Mouse (Mus musculus): ENCODE results near the gene Trim14. TPM values are rescaled to one million over a fixed set of nuclear protein-coding genes. Genes with fewer than 3 reads are reported as not detected.

Trim14 gene
- polyA plus RNA-seq, 1 experiment from 2014 or later, result 2.3 TPM

DNA sequence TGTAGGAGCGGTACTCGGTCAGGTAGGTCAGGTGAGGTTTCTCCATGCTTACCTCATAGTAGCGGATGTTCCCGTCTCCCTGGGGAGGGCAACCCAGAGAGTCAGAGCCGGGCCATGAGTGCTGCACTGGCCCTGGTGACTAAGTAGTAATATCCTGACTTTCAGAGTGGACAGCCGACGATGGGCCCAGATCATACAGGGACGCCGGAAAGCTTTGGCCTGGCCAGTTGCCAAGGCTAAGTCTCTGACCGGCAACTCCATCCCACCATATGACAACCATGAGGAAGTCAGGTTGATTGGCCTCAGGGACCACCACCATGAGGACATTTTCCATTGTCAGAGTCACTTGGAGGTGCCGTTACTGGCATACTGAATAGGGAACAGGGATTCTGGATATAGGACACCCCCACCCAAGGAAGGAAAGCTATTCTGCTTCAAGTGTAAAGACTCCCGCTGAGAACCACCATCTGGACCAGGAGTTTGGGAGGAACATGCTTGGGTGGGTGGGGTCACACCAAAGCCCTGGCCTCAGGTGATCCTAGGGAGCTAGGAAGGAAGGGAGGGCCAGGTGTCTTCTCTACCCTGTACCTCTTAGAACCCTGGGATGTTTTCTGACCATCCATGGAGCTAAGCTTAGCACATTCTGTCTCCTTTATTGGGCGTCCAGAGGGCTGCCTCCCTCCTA is 7.6 kb upstream of the Trim14 start:
- no peak overlapping the region for H3K9ac ChIP-seq
- 89% methylated on average over 13 of the region's 13 CpGs for WGBS
- no peak overlapping the region for H3K27ac ChIP-seq
- no peak overlapping the region for H3K4me3 ChIP-seq
- peaks cover 9% of the 10 kb centered on the region; the same call in 1 of the 2 replicates for H3K4me1 ChIP-seq
- H3K27me3 ChIP-seq, result peaks cover 10% of the 10 kb centered on the region; the same call in 1 of the 2 replicates
- no peaks in the 10 kb centered on the region for H3K36me3 ChIP-seq
- no peak overlapping the region for H3K4me2 ChIP-seq
- ATAC-seq (ENCODE audit: insufficient number of reproducible peaks, insufficient read depth, low FRiP score, low TSS enrichment, low read depth), result no peak
- no peaks in the 10 kb centered on the region for H3K9me3 ChIP-seq

DNA sequence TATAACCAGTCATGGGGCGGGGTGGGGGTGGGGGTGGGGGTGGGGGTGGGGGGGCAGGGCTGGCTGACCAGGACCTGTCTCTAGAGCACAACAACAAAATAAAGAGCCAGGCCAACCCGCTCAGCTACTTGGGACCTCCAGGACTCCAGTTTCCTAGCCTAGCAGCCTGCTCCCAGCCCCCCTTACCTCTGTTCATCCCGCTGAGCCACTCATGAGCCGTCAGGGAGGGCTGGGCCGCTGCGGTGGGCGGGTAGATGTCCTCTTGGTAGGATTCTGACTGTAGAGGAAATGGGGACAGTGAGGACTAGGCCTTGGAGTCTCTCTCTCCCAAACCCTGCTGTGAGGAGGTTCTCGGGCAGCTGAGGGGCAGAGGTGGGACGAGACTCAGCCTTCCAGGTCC is 5.8 kb upstream of the Trim14 start:
- Histone ChIP-seq H3K9me3 (no peaks in the 10 kb centered on the region), H3K4me2 (no peak overlapping the region), H3K9ac (no peak overlapping the region), H3K4me1 (peaks cover 4% of the 10 kb centered on the region; the same call in 1 of the 2 replicates), H3K27ac (no peak overlapping the region), H3K27me3 (peaks cover 27% of the 10 kb centered on the region), H3K4me3 (no peak overlapping the region), H3K36me3 (no peaks in the 10 kb centered on the region)
- no peak for ATAC-seq (ENCODE audit: insufficient number of reproducible peaks, insufficient read depth, low FRiP score, low TSS enrichment, low read depth)
- 50% methylated on average over 9 of the region's 9 CpGs for WGBS

DNA sequence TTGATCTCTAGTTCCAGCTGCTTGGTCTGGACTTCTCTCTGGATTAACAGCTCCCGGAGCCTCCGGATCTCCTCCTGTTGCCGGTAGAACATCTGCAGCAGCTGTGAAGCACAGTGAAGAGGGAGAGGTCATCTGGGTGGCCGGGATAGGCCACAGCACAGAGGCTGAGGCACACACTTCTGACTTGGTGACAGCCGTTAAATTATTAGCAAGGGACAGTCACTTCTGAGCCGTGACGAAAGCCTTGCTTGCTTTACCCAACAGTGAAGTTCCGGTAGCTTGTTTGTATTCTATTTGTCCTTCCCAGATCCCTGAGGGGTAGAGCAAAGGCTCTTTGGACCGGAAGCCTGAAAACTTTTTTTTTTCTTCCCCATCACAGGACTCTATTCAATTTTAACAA is 3.2 kb upstream of the Trim14 start:
- Histone ChIP-seq H3K36me3 (no peaks in the 10 kb centered on the region), H3K27ac (no peak overlapping the region), H3K27me3 (peaks cover 48% of the 10 kb centered on the region), H3K4me2 (no peak overlapping the region), H3K9ac (no peak overlapping the region), H3K4me1 (peaks cover 19% of the 10 kb centered on the region), H3K4me3 (no peak overlapping the region), H3K9me3 (no peaks in the 10 kb centered on the region)
- 54% methylated on average over 9 of the region's 9 CpGs for whole genome bisulfite sequencing
- no peak for ATAC-seq (ENCODE audit: insufficient number of reproducible peaks, insufficient read depth, low FRiP score, low TSS enrichment, low read depth)

DNA sequence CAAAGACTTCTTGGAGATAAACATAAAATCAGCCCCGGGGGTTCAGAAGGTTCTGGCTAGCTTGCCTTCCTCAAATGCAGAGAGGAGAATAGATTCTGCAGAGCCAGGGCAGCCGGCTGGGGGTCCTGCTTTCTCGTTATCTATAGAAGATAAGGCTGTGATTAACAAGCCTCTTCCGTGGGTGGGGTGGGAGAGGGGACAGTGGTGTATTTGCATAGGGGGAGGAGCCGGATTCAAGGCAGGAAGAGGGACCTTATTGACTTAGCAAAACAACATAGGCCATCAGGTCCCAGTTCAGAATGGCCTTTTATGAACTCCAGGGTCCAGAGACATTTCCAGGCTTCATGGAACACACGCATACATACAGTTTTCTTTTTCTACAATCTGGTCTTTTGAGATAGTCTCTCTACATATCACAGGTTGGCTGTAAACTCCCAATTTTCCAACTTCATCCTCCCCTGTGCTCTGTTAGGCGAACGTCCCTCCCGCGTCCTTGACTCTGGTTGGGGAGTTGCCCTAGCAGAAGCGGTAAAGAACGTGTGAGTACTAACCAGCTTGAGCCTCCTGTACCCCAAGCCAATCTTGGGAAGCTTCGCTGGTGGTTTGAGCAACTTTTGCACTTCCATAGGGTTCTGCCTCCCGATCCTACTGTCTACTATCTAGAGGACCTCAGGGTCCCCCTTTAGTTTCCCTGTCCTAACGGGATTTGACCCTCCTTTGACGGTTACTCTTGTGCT is 679 bp downstream of the Trim14 start:
- H3K27ac ChIP-seq, result no peak overlapping the region
- 5% methylated on average over 16 of the region's 16 CpGs for WGBS
- peak overlapping the region; percentile 88 for H3K4me2 ChIP-seq
- peak overlapping the region; percentile 52 for H3K4me3 ChIP-seq
- ATAC-seq (ENCODE audit: insufficient number of reproducible peaks, insufficient read depth, low FRiP score, low TSS enrichment, low read depth), result no peak
- H3K9me3 ChIP-seq, result no peaks in the 10 kb centered on the region
- peaks cover 63% of the 10 kb centered on the region for H3K27me3 ChIP-seq
- no peaks in the 10 kb centered on the region for H3K36me3 ChIP-seq
- peaks cover 22% of the 10 kb centered on the region for H3K4me1 ChIP-seq
- H3K9ac ChIP-seq, result peak overlapping the region; percentile 62

DNA sequence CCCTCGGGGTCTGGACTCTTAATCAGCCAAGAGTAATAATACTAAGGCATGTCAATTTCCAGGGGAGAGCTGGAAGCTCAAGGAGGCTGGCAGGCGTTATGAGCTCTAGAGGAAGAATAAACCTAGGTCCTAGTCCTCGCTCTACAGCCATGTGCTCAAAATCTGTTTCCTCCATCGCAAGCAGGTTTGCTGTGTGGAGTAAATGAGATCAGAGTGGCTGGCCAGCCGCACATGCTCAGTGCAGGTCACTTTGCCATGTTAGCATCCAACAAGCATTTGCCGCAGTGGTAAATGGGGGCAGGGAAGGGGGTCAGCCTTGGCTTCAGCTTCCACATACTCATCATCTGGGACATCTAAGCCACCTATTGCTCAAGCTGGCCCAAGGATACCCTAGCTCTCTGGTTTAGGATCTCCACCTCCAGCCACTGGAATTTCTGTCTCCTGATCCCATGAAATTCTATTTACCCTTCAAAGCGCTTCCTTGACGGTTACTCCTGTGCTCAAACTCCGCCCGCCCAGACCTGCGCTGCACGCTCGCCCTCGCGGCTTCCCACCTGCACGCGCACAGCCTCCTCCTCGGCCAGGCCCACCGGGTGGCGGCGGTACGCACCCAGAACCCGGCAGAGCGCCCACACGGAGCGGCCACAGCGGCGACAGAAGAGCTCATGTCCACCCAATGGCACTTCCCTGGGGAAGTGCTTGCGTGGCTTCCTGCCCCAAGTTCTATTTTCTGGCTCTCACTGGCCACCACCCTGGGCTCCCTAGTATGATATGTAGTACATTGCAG is 1.8 kb downstream of the Trim14 start:
- H3K27me3 ChIP-seq, result peaks cover 60% of the 10 kb centered on the region
- H3K4me2 ChIP-seq, result peak overlapping the region; percentile 88
- 8% methylated on average over 29 of the region's 29 CpGs for WGBS

DNA sequence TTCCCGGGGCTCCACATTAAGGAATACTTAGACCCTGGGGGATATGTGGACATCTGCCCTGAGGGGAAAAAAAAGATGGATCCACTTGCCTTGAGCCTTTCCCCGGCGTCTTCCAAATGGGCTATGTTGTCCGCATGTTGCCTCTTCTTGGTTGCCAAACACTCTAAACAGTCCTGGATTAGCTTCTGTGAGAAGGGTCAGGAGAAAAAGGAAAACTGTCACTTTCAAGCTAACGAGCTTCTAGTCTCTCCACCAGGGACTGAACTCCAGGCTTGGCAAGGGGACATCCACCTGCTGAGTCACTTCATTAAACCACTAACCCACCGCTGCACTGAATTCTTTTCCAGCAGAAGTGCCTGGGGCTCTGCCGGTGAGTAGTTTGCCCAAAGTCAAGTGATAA is 3.0 kb downstream of the Trim14 start:
- H3K27ac ChIP-seq, result no peak overlapping the region
- H3K4me1 ChIP-seq, result peaks cover 18% of the 10 kb centered on the region
- H3K27me3 ChIP-seq, result peaks cover 52% of the 10 kb centered on the region
- no peak overlapping the region for H3K4me3 ChIP-seq
- ATAC-seq (ENCODE audit: insufficient number of reproducible peaks, insufficient read depth, low FRiP score, low TSS enrichment, low read depth), result no peak
- H3K4me2 ChIP-seq, result no peak overlapping the region
- WGBS, result 70% methylated on average over 7 of the region's 7 CpGs
- H3K9me3 ChIP-seq, result no peaks in the 10 kb centered on the region
- H3K9ac ChIP-seq, result no peak overlapping the region
- no peaks in the 10 kb centered on the region for H3K36me3 ChIP-seq

More for the DNA sequence above, 1.8 kb downstream of the Trim14 start:
- H3K36me3 ChIP-seq, result no peaks in the 10 kb centered on the region
- no peaks in the 10 kb centered on the region for H3K9me3 ChIP-seq
- H3K4me3 ChIP-seq, result peak overlapping the region; percentile 33
- peaks cover 20% of the 10 kb centered on the region for H3K4me1 ChIP-seq
- peak overlapping the region; percentile 52; the same call in 1 of the 2 replicates for H3K9ac ChIP-seq
- no peak overlapping the region for H3K27ac ChIP-seq
- ATAC-seq (ENCODE audit: insufficient number of reproducible peaks, insufficient read depth, low FRiP score, low TSS enrichment, low read depth), result no peak

DNA sequence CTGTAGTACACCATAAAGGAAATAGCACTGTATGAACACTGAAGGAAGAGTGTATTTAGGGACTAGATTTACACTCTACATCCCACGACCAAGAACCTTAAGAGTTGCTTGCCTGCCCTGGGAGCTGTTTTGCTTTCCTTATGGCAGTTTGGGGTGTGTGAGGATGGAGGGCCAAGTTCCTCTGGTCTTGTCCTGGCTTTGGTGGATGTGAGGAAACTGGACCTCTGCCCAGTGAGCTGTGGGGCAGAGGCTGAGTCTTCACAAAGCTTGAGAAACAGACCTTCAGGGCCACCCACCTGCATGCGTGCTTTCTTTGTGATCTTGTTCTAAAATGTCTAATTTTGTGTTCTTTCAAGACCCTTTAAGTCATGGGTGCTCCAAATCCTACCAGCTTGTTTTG is 3.4 kb downstream of the Trim14 start:
- Histone ChIP-seq H3K4me2 (no peak overlapping the region), H3K36me3 (no peaks in the 10 kb centered on the region), H3K4me3 (no peak overlapping the region), H3K9me3 (no peaks in the 10 kb centered on the region), H3K27ac (no peak overlapping the region), H3K4me1 (peaks cover 19% of the 10 kb centered on the region), H3K9ac (no peak overlapping the region), H3K27me3 (peaks cover 48% of the 10 kb centered on the region)
- no peak for ATAC-seq (ENCODE audit: insufficient number of reproducible peaks, insufficient read depth, low FRiP score, low TSS enrichment, low read depth)
- WGBS, result 80% methylated on average over 2 of the region's 2 CpGs

DNA sequence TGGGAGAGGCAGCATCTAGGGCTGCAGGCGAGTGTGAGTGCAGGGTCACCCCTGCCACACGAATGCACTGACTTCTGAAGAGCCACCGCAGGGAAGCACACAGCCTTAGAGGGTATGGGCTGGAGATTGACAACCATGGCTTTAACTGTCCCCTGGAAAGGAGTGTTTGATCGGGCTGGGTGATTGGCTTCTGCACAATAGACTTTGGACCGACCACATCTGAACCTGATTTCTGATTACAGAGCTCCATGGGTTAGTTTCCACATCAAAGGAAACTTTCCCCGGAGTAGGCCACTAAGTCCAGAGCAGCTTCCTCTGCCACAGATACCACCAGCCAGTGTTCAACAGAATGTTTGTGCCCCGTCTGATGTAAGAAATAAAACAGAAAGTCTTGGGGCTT is 6.2 kb downstream of the Trim14 start:
- H3K4me1 ChIP-seq, result peaks cover 13% of the 10 kb centered on the region
- H3K4me3 ChIP-seq, result no peak overlapping the region
- H3K36me3 ChIP-seq, result no peaks in the 10 kb centered on the region
- no peak overlapping the region for H3K27ac ChIP-seq
- no peak overlapping the region for H3K4me2 ChIP-seq
- no peak for ATAC-seq (ENCODE audit: insufficient number of reproducible peaks, insufficient read depth, low FRiP score, low TSS enrichment, low read depth)
- H3K9me3 ChIP-seq, result no peaks in the 10 kb centered on the region
- no peak overlapping the region for H3K9ac ChIP-seq
- peaks cover 21% of the 10 kb centered on the region for H3K27me3 ChIP-seq
- WGBS, result 24% methylated on average over 7 of the region's 7 CpGs

DNA sequence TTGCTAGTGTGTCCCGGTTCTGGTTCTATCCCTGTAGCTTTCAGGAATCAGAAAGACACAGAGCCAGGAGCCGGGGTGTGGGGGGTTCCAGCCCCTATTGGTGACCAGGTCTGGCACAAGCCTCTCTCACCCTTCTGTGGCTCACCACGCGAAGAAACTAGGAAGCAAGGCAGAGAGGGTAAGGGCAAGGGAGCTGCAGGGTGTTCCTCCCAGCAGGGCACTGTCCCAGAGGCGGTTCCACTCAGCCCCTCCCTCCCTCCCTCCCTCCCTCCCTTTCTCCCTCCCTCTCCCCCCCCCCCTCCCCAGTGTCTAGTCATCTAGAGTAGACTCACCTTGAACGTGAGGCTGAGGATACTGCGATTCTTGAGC is 8.4 kb downstream of the Trim14 start:
- Histone ChIP-seq H3K4me1 (peaks cover 5% of the 10 kb centered on the region), H3K27ac (no peak overlapping the region), H3K9ac (0 out of 2 replicates have a peak overlapping the region, but pooled peaks have one; percentile 57), H3K4me3 (peak overlapping the region; percentile 30), H3K4me2 (peak overlapping the region; percentile 60), H3K36me3 (no peaks in the 10 kb centered on the region), H3K9me3 (no peaks in the 10 kb centered on the region), H3K27me3 (no peaks in the 10 kb centered on the region; the same call in 1 of the 2 replicates)
- 3% methylated on average over 7 of the region's 7 CpGs for WGBS
- ATAC-seq (ENCODE audit: insufficient number of reproducible peaks, insufficient read depth, low FRiP score, low TSS enrichment, low read depth), result no peak

DNA sequence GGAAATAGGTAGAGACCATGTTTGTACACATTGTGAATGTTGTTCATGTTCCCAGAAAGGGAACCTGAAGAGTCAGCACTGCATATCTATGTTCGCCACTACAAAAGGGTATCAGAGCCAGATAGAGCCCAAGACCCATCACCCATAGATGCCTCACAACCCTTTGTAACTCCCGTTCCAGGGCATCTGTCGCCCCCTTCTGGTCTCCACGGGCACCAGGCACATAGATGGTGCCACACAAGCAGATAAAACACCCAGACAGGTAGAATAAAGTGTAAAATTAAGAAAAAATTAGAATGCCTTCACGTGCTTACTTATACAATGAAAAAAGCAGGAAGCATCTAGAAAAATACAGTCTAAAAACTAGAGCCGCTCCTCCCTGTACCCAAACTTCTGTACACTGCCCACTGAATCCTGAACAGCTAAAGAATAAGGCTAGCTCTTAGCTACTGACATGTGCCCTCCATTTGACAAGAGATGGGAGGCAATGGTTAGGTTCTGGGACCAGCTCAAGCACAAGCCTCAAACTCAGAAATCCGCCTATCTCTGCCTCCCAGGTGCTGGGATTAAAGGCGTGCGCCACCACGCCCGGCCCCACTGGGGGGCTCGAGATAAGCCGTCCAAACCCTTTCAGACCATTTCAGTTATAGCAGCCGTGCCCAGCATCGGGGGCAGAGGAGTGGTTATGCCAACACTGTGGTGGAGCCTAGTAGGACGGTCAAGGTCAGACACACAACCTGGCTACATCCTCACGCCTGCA is 9.0 kb downstream of the Trim14 start:
- H3K9ac ChIP-seq, result 0 out of 2 replicates have a peak overlapping the region, but pooled peaks have one; percentile 57
- ATAC-seq (ENCODE audit: insufficient number of reproducible peaks, insufficient read depth, low FRiP score, low TSS enrichment, low read depth), result no peak
- H3K9me3 ChIP-seq, result no peaks in the 10 kb centered on the region
- no peaks in the 10 kb centered on the region for H3K27me3 ChIP-seq
- peak overlapping the region; percentile 60 for H3K4me2 ChIP-seq
- no peak overlapping the region for H3K27ac ChIP-seq
- no peaks in the 10 kb centered on the region for H3K36me3 ChIP-seq
- WGBS, result 27% methylated on average over 17 of the region's 17 CpGs
- H3K4me1 ChIP-seq, result peaks cover 5% of the 10 kb centered on the region
- H3K4me3 ChIP-seq, result peak overlapping the region; percentile 30

DNA sequence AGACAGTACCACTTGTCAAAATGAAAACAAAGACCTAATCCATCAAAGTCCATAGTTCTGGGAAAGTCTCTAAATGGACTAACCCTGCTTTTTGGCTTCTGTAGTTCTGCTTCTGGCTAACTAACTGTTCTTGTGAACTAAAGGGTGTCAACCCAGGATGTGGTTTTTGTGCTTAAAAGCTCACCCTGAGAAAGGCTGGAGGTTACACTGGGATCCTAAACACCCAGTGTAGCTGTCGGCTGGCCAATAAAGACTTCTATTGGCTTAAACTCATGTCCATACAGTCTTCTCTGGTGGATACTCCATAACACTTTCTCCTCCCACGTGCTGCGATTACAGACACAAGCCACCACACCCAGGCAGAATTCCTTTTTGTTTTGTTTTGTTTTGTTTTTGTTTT is 9.7 kb downstream of the Trim14 start:
- Histone ChIP-seq H3K36me3 (no peaks in the 10 kb centered on the region), H3K27ac (no peak overlapping the region), H3K4me1 (peaks cover 5% of the 10 kb centered on the region), H3K9ac (no peak overlapping the region), H3K27me3 (no peaks in the 10 kb centered on the region), H3K4me2 (no peak overlapping the region), H3K4me3 (no peak overlapping the region), H3K9me3 (no peaks in the 10 kb centered on the region)
- ATAC-seq (ENCODE audit: insufficient number of reproducible peaks, insufficient read depth, low FRiP score, low TSS enrichment, low read depth), result no peak
- WGBS, result 83% methylated on average over 3 of the region's 3 CpGs
